Mouse (Mus musculus) adrenal gland, postnatal 14 days (tissue): ENCODE data around the gene Tmcc2. TPM values are rescaled to one million over a fixed set of nuclear protein-coding genes. Genes with fewer than 3 reads are reported as not detected.

Source experiments
- DNase-seq: peaks from one replicate; pipeline ENCODE4 v3.0.0; 2021; ENCODE audit warnings: mixed read lengths
- long read RNA-seq, 2 experiments: library from polyadenylated mRNA; stranded (forward); transcript quantifications; one replicate each; pipeline ENCODE4 v2.0.0; 2021
- total RNA-seq: library from RNA; stranded (reverse); gene quantifications from 2 replicates; pipeline ENCODE4 v1.2.3, GENCODE M21; 2021

Gene Tmcc2
- 12.1 and 26.9 TPM in 2 replicates for total RNA-seq
- long read RNA-seq, experiment 1, partial matches to known transcripts, result 5 of 10 reads
- long read RNA-seq, experiment 1, other reads (novel, unspliced or antisense), result 1 of 10 reads
- long read RNA-seq, experiment 2, transcript Tmcc2-206 (4 exons, 2,769 nt), result major isoform, 7 of 19 reads
- long read RNA-seq, experiment 2, partial matches to known transcripts, result 4 of 19 reads
- long read RNA-seq, experiment 2, other reads (novel, unspliced or antisense), result 4 of 19 reads

DNA sequence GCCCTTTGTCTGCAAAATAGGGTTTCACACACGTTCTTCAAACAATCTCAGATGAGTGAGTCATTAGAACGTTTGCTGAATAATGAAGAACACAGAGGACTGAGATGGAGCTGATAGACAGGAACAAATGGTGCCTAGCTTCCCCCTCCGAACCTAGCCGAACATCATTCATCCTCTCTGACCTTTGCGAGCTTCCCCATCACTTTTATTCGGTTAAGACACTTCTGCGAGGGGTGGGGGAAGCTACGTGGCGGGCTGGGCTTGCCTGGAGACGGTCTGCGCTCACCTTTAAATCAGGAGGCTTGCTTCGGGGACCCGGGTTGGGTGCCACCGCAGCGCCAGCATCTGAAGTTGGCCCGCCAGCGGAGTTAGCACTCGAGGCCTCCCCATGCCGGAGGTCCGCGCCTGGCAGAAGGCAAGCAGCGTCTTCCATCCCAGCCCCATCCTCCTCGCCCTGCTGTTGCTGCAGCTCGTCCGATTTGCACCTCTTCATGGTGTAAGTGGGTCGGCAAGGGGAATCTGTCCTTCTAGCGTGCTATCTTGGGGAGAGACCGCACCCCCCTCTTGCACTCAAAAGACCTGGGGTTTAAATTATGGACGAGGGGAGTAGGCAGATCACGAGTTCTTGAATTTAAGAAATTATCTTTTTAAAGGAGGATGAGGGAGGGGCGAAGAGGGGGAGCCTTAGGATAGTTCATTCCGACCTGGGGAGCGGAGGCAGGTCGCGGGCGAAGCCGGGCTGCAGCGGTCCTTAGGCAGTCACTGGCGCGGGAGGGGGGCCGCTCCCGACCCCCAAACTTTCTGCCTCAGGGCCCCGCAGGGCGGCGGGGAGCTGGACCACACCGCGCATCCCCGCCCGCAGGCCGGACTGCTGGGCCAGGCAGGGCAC, at the start of gene Tmcc2:
Gene Tmcc2, minus strand, starts transcription at position 591 of the 889 bp plus-strand sequence.
- DNase-seq, result peak; percentile 47

GRCm38 (mm10) chr1:132437389-132437788, 46.3 kb upstream of the Tmcc2 start:
- DNase-seq, result no peak

GRCm38 (mm10) chr1:132436960-132437359, 45.9 kb upstream of the Tmcc2 start:
- DNase-seq, result no peak

DNA sequence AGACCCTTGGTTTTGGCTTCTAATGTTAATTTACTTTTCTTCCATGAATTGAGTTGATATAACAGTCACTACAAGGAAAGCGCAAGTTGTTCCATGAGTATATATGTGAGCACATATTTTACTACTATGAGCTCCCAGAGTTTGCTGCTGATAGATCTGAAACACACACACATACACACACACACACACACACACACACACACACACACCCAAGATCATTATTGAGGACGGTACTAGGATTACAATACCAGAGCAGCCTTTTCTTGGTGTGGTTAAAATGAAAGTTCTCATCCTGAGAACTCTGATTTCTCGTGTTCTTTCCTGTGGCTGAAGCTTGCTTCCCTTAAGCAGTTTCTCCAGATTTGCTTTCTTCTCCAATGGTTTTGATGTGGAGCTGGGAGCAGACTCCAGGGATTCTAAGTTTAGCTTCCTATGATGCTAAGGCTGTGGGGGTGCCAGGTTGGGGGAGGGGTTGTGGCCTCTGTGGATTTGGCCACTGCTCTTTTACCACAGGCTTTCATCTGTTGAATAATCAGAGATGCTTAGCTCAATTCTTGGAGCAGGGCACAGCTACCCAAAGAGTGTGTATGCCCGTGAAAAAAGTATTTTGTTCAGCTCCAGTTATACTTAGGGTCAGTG, 45.4 kb upstream of the Tmcc2 start:
- no peak for DNase-seq

DNA sequence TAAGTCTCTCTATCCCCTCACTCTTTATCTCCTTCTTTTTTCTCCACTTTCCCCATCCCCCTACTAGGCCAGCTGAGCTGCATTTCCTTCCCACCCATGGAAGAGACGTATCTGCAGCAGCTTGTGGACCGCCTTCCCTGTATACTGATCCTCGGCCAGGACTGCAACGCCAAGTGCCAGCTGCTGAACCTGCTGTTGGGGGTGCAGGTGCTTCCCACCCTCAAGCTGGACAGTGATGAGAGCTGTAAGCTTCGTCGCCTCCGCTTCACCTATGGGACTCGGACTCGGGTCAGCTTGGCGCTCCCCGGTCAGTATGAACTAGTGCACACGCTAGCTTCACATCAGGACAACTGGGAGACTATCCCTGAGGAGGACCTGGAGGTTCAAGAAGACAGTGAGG, 43.0 kb upstream of the Tmcc2 start:
- DNase-seq, result no peak

GRCm38 (mm10) chr1:132433349-132433748, 42.3 kb upstream of the Tmcc2 start:
- DNase-seq, result no peak

DNA sequence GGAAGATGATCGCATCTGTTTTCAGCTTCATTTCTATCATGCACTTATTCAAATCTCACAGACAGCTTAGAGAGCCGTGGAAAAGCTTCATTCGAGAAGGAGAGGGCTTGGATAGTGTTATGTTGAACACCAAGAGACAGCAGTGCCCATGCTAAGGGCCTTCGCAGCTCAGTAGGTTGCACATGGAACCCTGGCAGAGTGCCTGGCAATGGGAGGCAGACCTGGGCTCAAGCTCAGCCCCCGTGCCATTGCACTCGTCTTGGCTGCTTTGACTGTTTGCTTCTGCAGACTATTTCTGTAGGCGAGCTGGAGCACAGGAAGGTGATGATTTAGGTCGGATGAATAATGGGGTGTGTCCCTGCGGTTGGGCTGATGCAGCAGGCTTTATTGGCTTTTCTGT, 40.6 kb upstream of the Tmcc2 start:
- peak; percentile 21 for DNase-seq

DNA sequence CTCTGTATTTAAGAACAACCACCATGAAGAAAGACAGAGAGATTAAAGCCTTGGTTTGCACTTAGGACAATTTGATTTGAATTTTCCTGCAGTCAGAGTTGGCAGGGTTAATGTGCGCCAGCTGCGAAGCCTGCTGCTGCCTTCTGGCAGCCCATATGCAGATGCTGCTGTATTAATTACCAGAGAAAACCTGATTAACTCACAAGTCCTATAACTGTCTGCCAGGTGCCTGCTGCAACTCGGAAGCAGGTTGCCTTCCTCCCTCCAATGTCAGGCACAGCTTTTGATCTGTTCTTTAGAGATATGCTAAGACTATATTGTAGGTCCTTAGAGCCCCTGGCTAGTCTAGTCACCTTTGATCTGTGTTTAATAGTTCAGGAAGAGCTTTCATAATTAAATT, 39.7 kb upstream of the Tmcc2 start:
- no peak for DNase-seq

GRCm38 (mm10) chr1:132425600-132425999, 34.5 kb upstream of the Tmcc2 start:
- no peak for DNase-seq

DNA sequence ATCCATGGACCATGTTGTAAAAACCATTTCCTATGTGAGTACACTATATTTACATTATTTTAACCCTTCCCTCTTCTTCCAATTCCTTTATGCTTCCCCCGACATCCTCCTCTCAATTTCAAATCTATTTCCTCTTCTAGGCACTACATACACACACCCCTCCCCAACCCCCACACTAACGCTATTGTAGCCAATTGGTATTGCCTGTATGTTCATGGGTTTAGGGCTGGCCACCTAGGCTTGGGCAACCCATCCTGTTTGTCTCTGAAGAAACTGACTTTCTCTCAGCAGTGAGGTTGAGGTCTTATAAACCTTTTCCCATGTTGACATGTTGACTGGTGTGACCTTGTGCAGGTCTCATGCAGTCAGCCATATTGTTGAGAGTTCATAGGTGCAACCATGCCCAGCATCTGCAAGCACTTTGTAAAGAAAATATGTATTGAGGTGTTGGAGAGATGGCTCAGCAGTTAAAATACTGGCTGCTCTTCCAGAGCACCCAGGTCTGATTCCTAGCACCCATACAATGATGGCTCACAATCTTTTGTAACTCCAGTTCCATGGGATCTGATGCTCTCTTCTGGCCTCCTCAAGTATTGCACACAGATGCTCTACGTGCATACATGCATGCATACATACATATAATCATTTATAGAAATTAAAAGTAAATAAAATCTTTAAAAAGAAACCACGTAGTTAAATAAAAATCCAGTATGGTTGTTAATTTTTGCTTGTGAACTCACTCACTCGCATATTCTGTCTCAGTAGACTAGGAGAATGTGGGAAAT, 32.0 kb upstream of the Tmcc2 start:
- DNase-seq, result no peak

GRCm38 (mm10) chr1:132420662-132421061, 29.6 kb upstream of the Tmcc2 start:
- DNase-seq, result no peak

GRCm38 (mm10) chr1:132420206-132420605, 29.1 kb upstream of the Tmcc2 start:
- DNase-seq, result no peak

GRCm38 (mm10) chr1:132417319-132418251, 26.5 kb upstream of the Tmcc2 start, which contains the start of gene Dstyk:
Gene Dstyk, plus strand, starts transcription at chr1:132417555.
- DNase-seq, result peak; percentile 96

DNA sequence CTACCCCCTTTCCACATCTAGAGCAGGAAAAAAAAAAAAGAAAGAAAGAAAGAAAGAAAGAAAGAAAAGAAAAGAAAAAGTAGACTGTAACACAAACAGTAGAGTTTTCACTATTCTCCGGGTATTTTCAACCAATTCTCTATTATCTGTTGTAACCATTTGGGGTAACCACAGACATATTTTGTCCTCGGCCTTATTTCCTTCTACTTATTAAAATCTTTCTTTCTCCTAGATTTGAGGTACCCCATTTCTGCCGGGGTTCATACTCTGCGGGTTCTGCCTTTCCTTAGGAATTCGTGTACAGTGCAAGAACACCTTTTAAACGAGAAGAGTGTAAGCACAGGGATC, 25.8 kb upstream of the Tmcc2 start:
- no peak for DNase-seq

DNA sequence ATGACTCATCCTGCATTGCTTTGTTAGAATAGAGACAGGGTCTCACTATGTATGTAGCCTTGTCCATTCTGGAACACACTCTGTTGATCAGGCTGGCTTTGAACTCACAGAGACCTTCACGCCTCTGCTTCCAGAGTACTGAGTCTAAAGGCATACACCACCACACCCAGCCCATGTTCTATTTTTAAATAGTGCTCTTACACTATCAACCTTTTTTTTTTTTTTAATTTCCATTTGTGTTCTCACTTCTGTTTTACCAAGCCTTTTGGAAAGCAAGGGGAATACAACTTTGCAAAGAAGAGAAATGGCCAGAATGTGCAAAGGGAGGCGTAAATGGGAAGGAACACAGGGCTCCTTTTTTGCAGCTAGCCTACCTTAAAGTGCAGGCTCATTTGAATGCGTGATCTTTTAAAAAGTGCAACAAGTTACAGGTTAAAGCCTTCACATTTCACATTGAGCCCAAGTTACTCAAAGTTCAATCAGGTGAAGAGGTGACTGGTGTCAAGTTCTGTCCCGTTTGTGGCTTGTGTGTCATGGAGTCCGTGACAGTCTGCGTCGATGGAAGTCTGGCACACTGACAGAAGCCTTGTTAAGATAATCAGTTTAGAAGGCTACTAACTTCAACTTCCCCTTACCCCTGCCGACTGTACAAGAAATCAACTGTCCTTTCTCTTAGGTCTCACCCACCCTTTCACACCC, 25.3 kb upstream of the Tmcc2 start:
- peak; percentile 10 for DNase-seq

DNA sequence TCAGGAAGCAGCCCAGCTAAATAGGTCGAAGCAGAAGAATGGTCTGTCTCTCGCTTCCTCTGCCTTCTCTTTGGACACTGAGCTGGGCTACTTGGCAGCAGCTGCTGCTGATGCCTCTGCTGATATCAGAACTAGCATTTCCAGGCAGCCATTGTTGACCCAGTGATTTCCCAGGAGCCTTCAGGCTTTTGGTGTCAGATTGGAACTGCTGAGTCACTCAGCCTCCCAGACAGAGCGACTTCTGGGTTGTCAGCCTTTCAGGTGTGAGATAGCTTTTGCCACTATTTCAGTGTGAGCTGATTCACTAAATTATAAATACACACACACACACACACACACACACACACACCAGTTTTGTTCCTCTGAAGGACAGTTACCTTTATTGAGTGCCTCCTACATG, 19.6 kb upstream of the Tmcc2 start:
- no peak for DNase-seq

DNA sequence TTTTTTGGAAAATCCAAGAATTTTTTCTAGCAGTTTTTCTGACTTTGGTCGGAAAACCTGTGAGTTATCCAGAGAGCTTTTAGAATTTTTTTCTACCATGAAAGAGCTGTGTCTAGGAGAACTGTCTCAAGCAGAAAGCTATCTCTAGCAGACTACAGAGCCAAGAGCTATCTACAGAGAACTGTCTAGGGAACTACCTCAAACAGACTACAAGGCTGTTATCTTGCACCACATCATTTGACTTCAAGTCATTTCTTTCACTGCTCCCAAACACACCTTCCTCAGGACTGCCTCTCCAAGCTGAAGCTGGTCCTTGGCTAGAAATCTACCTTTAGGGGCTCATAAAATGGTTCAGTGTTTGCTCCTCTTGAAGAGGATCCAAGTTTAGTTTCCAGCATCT, 10.8 kb upstream of the Tmcc2 start:
- DNase-seq, result no peak

DNA sequence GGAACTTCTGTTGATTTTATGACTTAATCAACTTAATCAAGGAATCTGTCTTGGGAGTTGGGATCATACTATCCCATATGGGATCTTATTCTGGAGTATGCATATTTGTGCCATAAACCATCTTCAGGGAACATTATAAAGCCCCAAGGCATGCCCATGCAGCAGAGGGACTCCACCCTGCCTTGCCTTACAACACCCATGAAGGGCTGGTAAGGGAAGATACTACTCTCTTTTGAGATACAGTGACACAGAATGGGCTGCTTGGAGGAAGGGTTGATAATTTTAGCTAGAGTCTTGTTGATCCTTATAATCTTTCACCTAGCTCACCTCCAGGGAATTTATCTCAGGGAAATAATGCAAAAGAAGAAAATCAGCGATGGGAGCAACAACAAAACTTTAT, 9.5 kb upstream of the Tmcc2 start:
- DNase-seq, result no peak

- no peak for DNase-seq
Observed at GRCm38 (mm10) chr1:132396705-132397104, 5.6 kb upstream of the Tmcc2 start.

DNA sequence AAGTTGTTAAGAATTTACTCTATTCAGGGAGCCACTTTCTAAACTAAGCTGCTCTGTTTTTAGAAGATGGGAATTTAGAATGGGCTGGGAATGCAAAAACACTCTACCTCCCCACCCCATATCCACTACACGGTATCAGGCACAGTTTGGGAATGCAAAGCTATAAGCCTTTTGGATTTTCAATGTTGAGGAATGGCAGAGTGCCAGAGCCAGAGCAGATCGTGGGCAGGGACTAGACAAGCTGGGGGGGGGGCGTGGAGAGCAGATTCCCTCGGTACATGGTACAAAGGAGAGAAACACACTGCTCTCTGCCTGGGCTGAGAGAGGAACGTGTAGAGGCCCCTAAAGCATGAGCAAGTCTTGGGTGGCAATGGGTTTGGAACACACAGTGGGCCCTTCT, 1.8 kb upstream of the Tmcc2 start:
- DNase-seq, result no peak

DNA sequence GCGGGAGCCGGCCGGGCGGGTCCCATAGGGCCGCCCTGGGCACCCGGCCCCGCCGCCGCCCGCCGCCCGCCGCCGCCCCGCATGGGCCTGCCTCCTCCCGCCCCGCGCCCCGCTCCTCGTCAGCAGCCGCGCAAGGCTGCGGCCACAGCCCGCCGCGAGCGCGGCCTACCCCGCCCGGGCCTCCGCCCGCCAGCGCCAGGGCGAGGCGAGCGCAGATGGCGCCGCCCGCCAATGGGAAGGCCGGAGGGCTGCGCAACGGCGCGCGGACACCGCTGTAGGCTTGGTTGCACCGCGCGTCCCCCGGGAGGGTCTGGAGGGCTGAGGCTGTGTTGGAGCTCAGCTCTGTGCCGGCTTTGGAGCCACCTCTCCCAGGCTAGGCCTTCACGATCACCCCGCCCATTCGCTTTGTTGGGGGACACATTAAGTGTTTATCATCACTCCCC, 520 bp upstream of the Tmcc2 start:
- DNase-seq, result peak; percentile 81
